14 mouse cellular contexts compared by ENCODE assay signal in genomic region chr2:168105271-168105670, GRCm38 (mm10). TPM values are rescaled to one million over a fixed set of nuclear protein-coding genes. Genes with fewer than 3 reads are reported as not detected.
DNase-seq lines count a peak whose midpoint lies in the region; ATAC-seq and TF ChIP-seq lines count a peak whose summit lies in the region.
"Had no signal": no experiment of that assay in that cellular context is flagged by ENCODE, and none has a peak within 500 bp of the region (broad histone marks: within the 10 kb centered on the region; RNA-seq: fewer than 3 reads in every experiment).

No protein-coding gene starts in this region.

- H3K27me3 ChIP-seq in intestine, embryonic 16.5 days (replicated peaks; ENCODE audit: control insufficient read depth, insufficient read depth, low read length): no peaks in the 10 kb centered on the region
- no peaks in the 10 kb centered on the region for H3K27me3 ChIP-seq in small intestine, adult 2 months (ENCODE audit: control insufficient read depth, insufficient read depth, low read length)
- no peaks in the 10 kb centered on the region for H3K27me3 ChIP-seq in neural tube, embryonic 15.5 days (replicated peaks)
- H3K27me3 ChIP-seq: embryonic facial prominence, embryonic 13.5 days; heart, embryonic 13.5 days; Patski had no signal

- no peak overlapping the region for H3K9ac ChIP-seq in intestine, embryonic 16.5 days (ENCODE audit: low read depth, low read length)
- H3K9ac ChIP-seq in neural tube, embryonic 15.5 days (replicated peaks): no peak overlapping the region
- H3K9ac ChIP-seq: embryonic facial prominence, embryonic 13.5 days; heart, embryonic 13.5 days had no signal

- peak; percentile 70 to 80 for DNase-seq in kidney, adult 8-10 months
- no peak for DNase-seq in kidney, postnatal 4 days
- peak; percentile 67 to 77 for DNase-seq in kidney, postnatal 25 days
- no peak for DNase-seq in cerebellum, postnatal 4 days (ENCODE audit: low spot score in 2 of 2)
- no peak for DNase-seq in T-cell, adult 2 months (ENCODE audit: low spot score)
- DNase-seq: cerebellum, postnatal 25 days; gastrocnemius, postnatal 36 days; right cerebral cortex, adult 18-20 months had no signal

- peak overlapping the region; percentile 70 for H3K27ac ChIP-seq in intestine, embryonic 16.5 days (ENCODE audit: low read length)
- H3K27ac ChIP-seq in small intestine, adult 2 months (ENCODE audit: insufficient read depth, low read depth, low read length): peak overlapping the region; percentile 83
- H3K27ac ChIP-seq in neural tube, embryonic 15.5 days (replicated peaks): no peak overlapping the region
- H3K27ac ChIP-seq: heart, embryonic 13.5 days had no signal

- peak overlapping the region; percentile 19 for H3K4me2 ChIP-seq in intestine, embryonic 16.5 days (ENCODE audit: low read depth, low read length)
- H3K4me2 ChIP-seq in neural tube, embryonic 15.5 days: no peak overlapping the region
- H3K4me2 ChIP-seq: embryonic facial prominence, embryonic 13.5 days; heart, embryonic 13.5 days had no signal

- H3K36me3 ChIP-seq in intestine, embryonic 16.5 days (ENCODE audit: control insufficient read depth, insufficient read depth, low read length): no peaks in the 10 kb centered on the region
- peaks cover 5% of the 10 kb centered on the region for H3K36me3 ChIP-seq in small intestine, adult 2 months (ENCODE audit: control insufficient read depth, insufficient read depth, low read length)
- no peaks in the 10 kb centered on the region for H3K36me3 ChIP-seq in neural tube, embryonic 15.5 days
- H3K36me3 ChIP-seq: embryonic facial prominence, embryonic 13.5 days had no signal

- no peaks in the 10 kb centered on the region for H3K9me3 ChIP-seq in intestine, embryonic 16.5 days (ENCODE audit: control insufficient read depth, low read length)
- no peaks in the 10 kb centered on the region for H3K9me3 ChIP-seq in neural tube, embryonic 15.5 days (replicated peaks)
- H3K9me3 ChIP-seq: embryonic facial prominence, embryonic 13.5 days; heart, embryonic 13.5 days had no signal

- H3K4me1 ChIP-seq in intestine, embryonic 16.5 days (ENCODE audit: control insufficient read depth, insufficient read depth, low read length): peaks cover 12% of the 10 kb centered on the region
- peaks cover 10% of the 10 kb centered on the region for H3K4me1 ChIP-seq in small intestine, adult 2 months (ENCODE audit: control insufficient read depth, insufficient read depth, insufficient read length, low read length)
- peaks cover 10% of the 10 kb centered on the region for H3K4me1 ChIP-seq in neural tube, embryonic 15.5 days

- WGBS in intestine, embryonic 16.5 days: 60% methylated on average over 8 of the region's 8 CpGs
- 32% methylated on average over 8 of the region's 8 CpGs for WGBS in small intestine, adult 2 months
- WGBS in neural tube, embryonic 15.5 days: 82% methylated on average over 8 of the region's 8 CpGs

- H3K4me3 ChIP-seq in intestine, embryonic 16.5 days (ENCODE audit: low read length): no peak overlapping the region
- no peak overlapping the region for H3K4me3 ChIP-seq in small intestine, adult 2 months (ENCODE audit: low read depth, low read length)
- no peak overlapping the region for H3K4me3 ChIP-seq in neural tube, embryonic 15.5 days (replicated peaks)
- H3K4me3 ChIP-seq: embryonic facial prominence, embryonic 13.5 days; heart, embryonic 13.5 days had no signal

- no peak for TF ChIP-seq CTCF in small intestine, adult 2 months (IDR thresholded peaks at IDR 0.05; ENCODE audit: extremely low read depth, insufficient read length, insufficient replicate concordance, low read depth, low read length)

- peak; percentile 12 for ATAC-seq in intestine, embryonic 16.5 days
- no peak for ATAC-seq in neural tube, embryonic 15.5 days (ENCODE audit: low FRiP score)

- no peak for TF ChIP-seq POLR2A in small intestine, adult 2 months (IDR thresholded peaks at IDR 0.05; ENCODE audit: low read depth, low read length)

RNA-seq across cellular contexts. Expression of gene Pard6b, which starts 24.5 kb away (rescaled TPM):
- polyA plus RNA-seq in intestine, embryonic 16.5 days (2015; fragmentation: Nextera tagmentation; extraction: Ambion mirVana): 7.8 and 13.9 TPM in 2 replicates
- 18.2 and 55.5 TPM in 2 replicates for polyA plus RNA-seq in small intestine, adult 2 months (2012; rRNA removed)
- 6.6 and 6.8 TPM in 2 replicates for polyA plus RNA-seq in neural tube, embryonic 15.5 days (2015; fragmentation: Nextera tagmentation; extraction: Ambion mirVana)

Comparison
In these comparisons a context has a peak if more than half of its experiments do, and no peak if none do; other contexts are left out.
1. DNase-seq: peak in kidney, adult 8-10 months (2 of 2) and kidney, postnatal 25 days (2 of 2); none in kidney, postnatal 4 days (0 of 2), cerebellum, postnatal 4 days (0 of 2) and T-cell, adult 2 months (single experiment).